Mouse (Mus musculus) embryonic fibroblast, embryonic 13.5 days (primary cell): ENCODE data around the gene Mcpt8.

Source experiments
- CTCF ChIP-seq: IDR thresholded peaks from 2 replicates; pipeline ENCODE4 v1.5.1; 2011; ENCODE audit warnings: mild to moderate bottlenecking, control low read depth, low read length, moderate library complexity, borderline replicate concordance; ENCODE audit not compliant: insufficient read depth
- POLR2A ChIP-seq: IDR thresholded peaks from 2 replicates; pipeline ENCODE4 v1.6.1; 2011; ENCODE audit warnings: low read depth, mild to moderate bottlenecking, control low read depth, low read length, moderate library complexity

- TF ChIP-seq CTCF, result no peak
- TF ChIP-seq POLR2A, result no peak
Observed at GRCm38 (mm10) chr14:56102386-56102785, 17.3 kb upstream of the Mcpt8 start, which contains the start of gene Ctsg.
